Mouse (Mus musculus) small intestine, adult 2 months (tissue): ENCODE data around the gene Gm10974. TPM values are rescaled to one million over a fixed set of nuclear protein-coding genes. Genes with fewer than 3 reads are reported as not detected.
A peak's percentile ranks its signal among the peaks of the same experiment; 100 is the strongest.

Experiments
- H3K27ac ChIP-seq: fragments of 200-500 bp; 2 replicates; pipeline ENCODE4 v1.5.1; 2012; ENCODE audit warnings: low read depth, low read length, control low read depth, inconsistent platforms; ENCODE audit not compliant: insufficient read depth
- H3K27me3 ChIP-seq: fragments of 200-500 bp; 2 replicates; pipeline ENCODE4 v1.6.1; 2012; ENCODE audit warnings: mild to moderate bottlenecking, moderate library complexity, low read length, inconsistent platforms; ENCODE audit not compliant: control insufficient read depth, insufficient read depth
- H3K36me3 ChIP-seq: fragments of 200-500 bp; 2 replicates; pipeline ENCODE4 v1.6.1; 2012; ENCODE audit warnings: mild to moderate bottlenecking, low read length, control low read depth, inconsistent platforms; ENCODE audit not compliant: control insufficient read depth, insufficient read depth
- H3K4me1 ChIP-seq: fragments of 200-500 bp; 2 replicates; pipeline ENCODE4 v1.6.1; 2012; ENCODE audit warnings: low read length, inconsistent platforms, mixed read lengths; ENCODE audit not compliant: control insufficient read depth, insufficient read depth, insufficient read length
- H3K4me3 ChIP-seq: fragments of 200-500 bp; 2 replicates; pipeline ENCODE4 v1.5.1; 2012; ENCODE audit warnings: low read depth, mild to moderate bottlenecking, control low read depth, inconsistent platforms, low read length, moderate library complexity
- CTCF ChIP-seq: fragments of 200-500 bp; IDR thresholded peaks from 2 replicates; pipeline ENCODE4 v1.5.1; 2012; ENCODE audit warnings: low read depth, mild to moderate bottlenecking, control low read depth, inconsistent platforms, low read length, moderate library complexity, mixed read lengths; ENCODE audit not compliant: insufficient replicate concordance, insufficient read length; ENCODE audit errors: extremely low read depth
- POLR2A ChIP-seq: fragments of 200-500 bp; IDR thresholded peaks from 2 replicates; pipeline ENCODE4 v1.6.1; 2012; ENCODE audit warnings: low read depth, mild to moderate bottlenecking, control low read depth, inconsistent platforms, low read length, moderate library complexity
- WGBS: fragments of 180-500 bp; shearing (Covaris S2); methylation state at CpG from one replicate; pipeline ENCODE4 v1.1.7; 2018; 5-methylcytosine and 5-hydroxymethylcytosine counted together
- polyA plus RNA-seq: library from polyadenylated mRNA; depleted of rRNA; stranded (reverse); fragments of >200 nt; gene quantifications from 2 replicates; pipeline ENCODE4 v1.2.3, GENCODE M21; 2012

Gm10974 gene
- polyA plus RNA-seq, 1 experiment = not detected

- Histone ChIP-seq H3K36me3 (no peaks in the 10 kb centered on the region), H3K4me1 (peaks cover 12% of the 10 kb centered on the region), H3K27ac (peak within 1 kb of the TSS; percentile 90), H3K4me3 (peak within 1 kb of the TSS; percentile 79), H3K27me3 (no peaks in the 10 kb centered on the region)
- TF ChIP-seq CTCF (peak; percentile 41; the same call in 1 of the 2 replicates), POLR2A (peak; percentile 86)
- WGBS = under 1% methylated on average over 70 of the region's 70 CpGs
Measured at GRCm38 (mm10) chr7:66387813-66388521, 22.3 kb downstream of the Gm10974 start, which contains the start of gene Lrrk1. TSS of gene Lrrk1 (minus strand) at chr7:66388350.

- Histone ChIP-seq H3K27ac (peak overlapping the region; percentile 90), H3K36me3 (no peaks in the 10 kb centered on the region), H3K27me3 (no peaks in the 10 kb centered on the region), H3K4me1 (peaks cover 7% of the 10 kb centered on the region), H3K4me3 (peak overlapping the region; percentile 79)
- TF ChIP-seq POLR2A (no peak; the same call in 1 of the 2 replicates), CTCF (peak; percentile 81; the same call in 1 of the 2 replicates)
- 2% methylated on average over 28 of the region's 28 CpGs for WGBS
Measured at GRCm38 (mm10) chr7:66388621-66389532, 23.2 kb downstream of the Gm10974 start.

GRCm38 (mm10) chr7:66397288-66397687 lies 31.6 kb downstream of the Gm10974 start:
- WGBS = 93% methylated on average over 3 of the region's 3 CpGs
- Histone ChIP-seq H3K4me1 (no peaks in the 10 kb centered on the region), H3K4me3 (no peak overlapping the region), H3K36me3 (no peaks in the 10 kb centered on the region), H3K27ac (no peak overlapping the region), H3K27me3 (no peaks in the 10 kb centered on the region)
- no peak for TF ChIP-seq CTCF

- Histone ChIP-seq H3K27me3 (no peaks in the 10 kb centered on the region), H3K27ac (no peak overlapping the region), H3K4me1 (no peaks in the 10 kb centered on the region), H3K4me3 (no peak overlapping the region), H3K36me3 (no peaks in the 10 kb centered on the region)
- no peak for TF ChIP-seq CTCF
- TF ChIP-seq POLR2A = no peak
- 74% methylated on average over 8 of the region's 8 CpGs for WGBS
Measured at GRCm38 (mm10) chr7:66401605-66402004, 35.9 kb downstream of the Gm10974 start.

GRCm38 (mm10) chr7:66402876-66403275 lies 37.2 kb downstream of the Gm10974 start:
- 84% methylated on average over 5 of the region's 5 CpGs for WGBS

DNA sequence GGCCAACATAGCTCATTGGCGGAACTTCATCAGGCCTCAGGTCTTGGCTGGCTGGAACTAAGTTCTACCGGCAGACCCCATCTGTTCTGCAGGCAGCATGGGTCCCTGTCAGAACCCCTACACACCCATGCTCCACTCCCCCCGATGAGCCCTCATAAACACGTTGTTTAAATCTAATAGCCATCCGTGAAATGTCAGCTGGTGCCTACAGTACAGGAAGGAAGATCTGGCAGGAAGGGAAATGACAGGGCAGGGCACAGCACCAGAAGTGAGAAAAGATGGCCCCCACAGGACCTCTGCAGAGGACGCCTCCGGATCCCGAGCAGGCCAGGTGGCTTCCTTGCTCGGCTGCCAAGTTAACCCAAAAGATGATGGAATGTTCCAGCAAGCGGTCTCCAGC lies 38.4 kb downstream of the Gm10974 start:
- H3K4me3 ChIP-seq = no peak overlapping the region
- 70% methylated on average over 10 of the region's 10 CpGs for WGBS
- H3K27me3 ChIP-seq = no peaks in the 10 kb centered on the region
- TF ChIP-seq CTCF (no peak), POLR2A (no peak)
- H3K36me3 ChIP-seq = no peaks in the 10 kb centered on the region
- H3K4me1 ChIP-seq = no peaks in the 10 kb centered on the region; the same call in 1 of the 2 replicates
- H3K27ac ChIP-seq = no peak overlapping the region

More at GRCm38 (mm10) chr7:66402876-66403275, 37.2 kb downstream of the Gm10974 start:
- TF ChIP-seq POLR2A (no peak), CTCF (no peak)
- Histone ChIP-seq H3K27ac (no peak overlapping the region), H3K36me3 (no peaks in the 10 kb centered on the region), H3K27me3 (no peaks in the 10 kb centered on the region), H3K4me3 (no peak overlapping the region), H3K4me1 (no peaks in the 10 kb centered on the region; the same call in 1 of the 2 replicates)

GRCm38 (mm10) chr7:66404802-66405201 lies 39.1 kb downstream of the Gm10974 start:
- 60% methylated on average over 4 of the region's 4 CpGs for WGBS
- no peak for TF ChIP-seq POLR2A
- TF ChIP-seq CTCF = no peak

More at GRCm38 (mm10) chr7:66404802-66405201, 39.1 kb downstream of the Gm10974 start:
- Histone ChIP-seq H3K4me1 (no peaks in the 10 kb centered on the region; the same call in 1 of the 2 replicates), H3K27ac (no peak overlapping the region), H3K27me3 (no peaks in the 10 kb centered on the region), H3K4me3 (no peak overlapping the region), H3K36me3 (no peaks in the 10 kb centered on the region)
